Mouse (Mus musculus) neural tube, embryonic 11.5 days (tissue): ENCODE results near the gene Bend3. TPM values are rescaled to one million over a fixed set of nuclear protein-coding genes. Genes with fewer than 3 reads are reported as not detected.

Experiments used
- ATAC-seq: fragments of 200-750 bp; cut with Nextera tagmentation; 2 replicates; pipeline ENCODE4 v1.8.0; 2017; ENCODE audit warnings: moderate number of reproducible peaks, mild to moderate bottlenecking, moderate TSS enrichment, moderate library complexity; ENCODE audit not compliant: insufficient read depth, low FRiP score, low TSS enrichment
- DNase-seq: peaks from one replicate; pipeline ENCODE4 v3.0.0-alpha.2; 2015; ENCODE audit warnings: low spot score
- H3K27ac ChIP-seq: fragments of 300-500 bp; sonication (generic); 2 replicates; pipeline ENCODE4 v1.5.1; 2014; ENCODE audit warnings: low read depth, mild to moderate bottlenecking, low read length
- H3K27me3 ChIP-seq: fragments of 300-500 bp; sonication (generic); 2 replicates; pipeline ENCODE4 v1.6.1; 2014; ENCODE audit warnings: mild to moderate bottlenecking, low read length, mixed read lengths; ENCODE audit not compliant: control insufficient read depth, insufficient read depth
- H3K36me3 ChIP-seq: fragments of 300-500 bp; sonication (generic); 2 replicates; pipeline ENCODE4 v1.6.1; 2014; ENCODE audit warnings: mild to moderate bottlenecking, low read length, moderate library complexity, mixed read lengths; ENCODE audit not compliant: control insufficient read depth, insufficient read depth
- H3K4me1 ChIP-seq: fragments of 300-500 bp; sonication (generic); 2 replicates; pipeline ENCODE4 v1.6.1; 2014; ENCODE audit warnings: low read length, mixed read lengths; ENCODE audit not compliant: control insufficient read depth, insufficient read depth
- H3K4me2 ChIP-seq: fragments of 300-500 bp; sonication (generic); 2 replicates; pipeline ENCODE4 v1.6.1; 2014; ENCODE audit warnings: low read depth, mild to moderate bottlenecking, moderate library complexity
- H3K4me3 ChIP-seq: fragments of 300-500 bp; sonication (generic); 2 replicates; pipeline ENCODE4 v1.5.1; 2014; ENCODE audit warnings: low read depth, low read length
- H3K9ac ChIP-seq: fragments of 300-500 bp; sonication (generic); 2 replicates; pipeline ENCODE4 v1.6.1; 2014; ENCODE audit warnings: mild to moderate bottlenecking, low read length
- H3K9me3 ChIP-seq: fragments of 300-500 bp; sonication (generic); 2 replicates; pipeline ENCODE4 v1.6.1; 2016; ENCODE audit warnings: low read length; ENCODE audit not compliant: control insufficient read depth
- WGBS: fragments of 180-500 bp; shearing (Covaris S2); extraction: QIAGEN DNeasy Blood & Tissue Kit; methylation state at CpG from one replicate; pipeline ENCODE4 v1.1.7; 2014; 5-methylcytosine and 5-hydroxymethylcytosine counted together
- polyA plus RNA-seq: library from polyadenylated mRNA; unstranded; fragments of >200 nt; fragmentation: Nextera tagmentation; extraction: Ambion mirVana; gene quantifications from 2 replicates; pipeline ENCODE4 v1.2.1, GENCODE M21; 2014

Bend3 gene
- polyA plus RNA-seq, 1 experiment from 2014 or later: 8.0 TPM

- Histone ChIP-seq H3K27ac (no peak overlapping the region), H3K27me3 (no peaks in the 10 kb centered on the region), H3K4me1 (peaks cover 5% of the 10 kb centered on the region), H3K9ac (no peak overlapping the region), H3K4me3 (no peak overlapping the region), H3K9me3 (no peaks in the 10 kb centered on the region), H3K4me2 (no peak overlapping the region), H3K36me3 (no peaks in the 10 kb centered on the region)
- 86% methylated on average over 6 of the region's 6 CpGs for WGBS
- DNase-seq: no peak
- ATAC-seq: no peak
Observed at GRCm38 (mm10) chr10:43485751-43486268, 7.2 kb downstream of the Bend3 start.

GRCm38 (mm10) chr10:43487441-43488010 is 8.9 kb downstream of the Bend3 start:
- peaks cover 5% of the 10 kb centered on the region; the same call in 1 of the 2 replicates for H3K4me1 ChIP-seq
- ATAC-seq: no peak
- H3K4me3 ChIP-seq: no peak overlapping the region

GRCm38 (mm10) chr10:43488258-43488657 is 9.6 kb downstream of the Bend3 start:
- 80% methylated on average over 4 of the region's 4 CpGs for WGBS
- Histone ChIP-seq H3K4me3 (no peak overlapping the region), H3K36me3 (no peaks in the 10 kb centered on the region; the same call in 1 of the 2 replicates), H3K27me3 (no peaks in the 10 kb centered on the region), H3K4me2 (no peak overlapping the region), H3K27ac (no peak overlapping the region), H3K9me3 (no peaks in the 10 kb centered on the region), H3K9ac (no peak overlapping the region), H3K4me1 (peaks cover 5% of the 10 kb centered on the region; the same call in 1 of the 2 replicates)
- no peak for DNase-seq
- ATAC-seq: no peak

More at GRCm38 (mm10) chr10:43487441-43488010, 8.9 kb downstream of the Bend3 start:
- no peaks in the 10 kb centered on the region for H3K27me3 ChIP-seq
- no peaks in the 10 kb centered on the region for H3K9me3 ChIP-seq
- H3K4me2 ChIP-seq: no peak overlapping the region
- H3K9ac ChIP-seq: no peak overlapping the region
- H3K36me3 ChIP-seq: no peaks in the 10 kb centered on the region
- DNase-seq: no peak
- 71% methylated on average over 3 of the region's 3 CpGs for WGBS
- H3K27ac ChIP-seq: no peak overlapping the region

GRCm38 (mm10) chr10:43489139-43489538 is 10.5 kb downstream of the Bend3 start:
- 89% methylated on average over 7 of the region's 7 CpGs for WGBS
- no peak overlapping the region for H3K4me3 ChIP-seq
- H3K4me1 ChIP-seq: peaks cover 5% of the 10 kb centered on the region; the same call in 1 of the 2 replicates
- no peaks in the 10 kb centered on the region for H3K9me3 ChIP-seq
- H3K9ac ChIP-seq: no peak overlapping the region
- no peak for ATAC-seq
- no peak for DNase-seq
- no peak overlapping the region for H3K4me2 ChIP-seq
- no peaks in the 10 kb centered on the region for H3K27me3 ChIP-seq
- H3K27ac ChIP-seq: no peak overlapping the region
- no peaks in the 10 kb centered on the region; the same call in 1 of the 2 replicates for H3K36me3 ChIP-seq

GRCm38 (mm10) chr10:43489550-43489949 is 10.9 kb downstream of the Bend3 start:
- Histone ChIP-seq H3K27ac (no peak overlapping the region), H3K4me1 (peaks cover 5% of the 10 kb centered on the region; the same call in 1 of the 2 replicates), H3K36me3 (no peaks in the 10 kb centered on the region; the same call in 1 of the 2 replicates), H3K9me3 (no peaks in the 10 kb centered on the region), H3K4me2 (no peak overlapping the region), H3K4me3 (no peak overlapping the region), H3K9ac (no peak overlapping the region), H3K27me3 (no peaks in the 10 kb centered on the region)
- no peak for ATAC-seq
- no peak for DNase-seq
- 54% methylated on average over 6 of the region's 6 CpGs for WGBS

- Histone ChIP-seq H3K9ac (no peak overlapping the region), H3K9me3 (no peaks in the 10 kb centered on the region), H3K27me3 (no peaks in the 10 kb centered on the region), H3K4me2 (no peak overlapping the region), H3K36me3 (no peaks in the 10 kb centered on the region; the same call in 1 of the 2 replicates), H3K27ac (no peak overlapping the region), H3K4me1 (peaks cover 5% of the 10 kb centered on the region; the same call in 1 of the 2 replicates), H3K4me3 (no peak overlapping the region)
- DNase-seq (no peak), ATAC-seq (no peak)
- 72% methylated on average over 8 of the region's 8 CpGs for WGBS
Observed at GRCm38 (mm10) chr10:43490034-43490433, 11.4 kb downstream of the Bend3 start.

- DNase-seq (no peak), ATAC-seq (no peak)
- no peaks in the 10 kb centered on the region for H3K27me3 ChIP-seq
- H3K9me3 ChIP-seq: no peaks in the 10 kb centered on the region
- 86% methylated on average over 5 of the region's 5 CpGs for WGBS
- H3K36me3 ChIP-seq: peaks cover 6% of the 10 kb centered on the region
- H3K4me3 ChIP-seq: no peak overlapping the region
- H3K4me2 ChIP-seq: no peak overlapping the region
- H3K4me1 ChIP-seq: peaks cover 5% of the 10 kb centered on the region; the same call in 1 of the 2 replicates
- H3K27ac ChIP-seq: no peak overlapping the region
- H3K9ac ChIP-seq: no peak overlapping the region
Observed at GRCm38 (mm10) chr10:43490846-43491245, 12.2 kb downstream of the Bend3 start.

- no peak overlapping the region for H3K4me2 ChIP-seq
- no peaks in the 10 kb centered on the region for H3K27me3 ChIP-seq
- WGBS: 90% methylated on average over 4 of the region's 4 CpGs
- DNase-seq (no peak), ATAC-seq (no peak)
- no peak overlapping the region for H3K27ac ChIP-seq
- no peak overlapping the region for H3K4me3 ChIP-seq
- H3K9ac ChIP-seq: no peak overlapping the region
- H3K36me3 ChIP-seq: peaks cover 11% of the 10 kb centered on the region
- H3K9me3 ChIP-seq: no peaks in the 10 kb centered on the region
- no peaks in the 10 kb centered on the region for H3K4me1 ChIP-seq
Observed at GRCm38 (mm10) chr10:43502599-43502998, 24.0 kb downstream of the Bend3 start.

- H3K9me3 ChIP-seq: no peaks in the 10 kb centered on the region
- H3K27ac ChIP-seq: no peak overlapping the region
- H3K4me3 ChIP-seq: no peak overlapping the region
- 87% methylated on average over 1 of the region's 1 CpGs for WGBS
- DNase-seq (no peak), ATAC-seq (no peak)
- no peaks in the 10 kb centered on the region for H3K4me1 ChIP-seq
- no peak overlapping the region for H3K4me2 ChIP-seq
- H3K27me3 ChIP-seq: no peaks in the 10 kb centered on the region
- H3K36me3 ChIP-seq: peaks cover 2% of the 10 kb centered on the region
- H3K9ac ChIP-seq: no peak overlapping the region
Observed at GRCm38 (mm10) chr10:43504291-43504690, 25.7 kb downstream of the Bend3 start.
